Mouse (Mus musculus): ENCODE results near the gene Clta. TPM values are rescaled to one million over a fixed set of nuclear protein-coding genes. Genes with fewer than 3 reads are reported as not detected.

Gene Clta
- polyA plus RNA-seq, 1 experiment = not detected

DNA sequence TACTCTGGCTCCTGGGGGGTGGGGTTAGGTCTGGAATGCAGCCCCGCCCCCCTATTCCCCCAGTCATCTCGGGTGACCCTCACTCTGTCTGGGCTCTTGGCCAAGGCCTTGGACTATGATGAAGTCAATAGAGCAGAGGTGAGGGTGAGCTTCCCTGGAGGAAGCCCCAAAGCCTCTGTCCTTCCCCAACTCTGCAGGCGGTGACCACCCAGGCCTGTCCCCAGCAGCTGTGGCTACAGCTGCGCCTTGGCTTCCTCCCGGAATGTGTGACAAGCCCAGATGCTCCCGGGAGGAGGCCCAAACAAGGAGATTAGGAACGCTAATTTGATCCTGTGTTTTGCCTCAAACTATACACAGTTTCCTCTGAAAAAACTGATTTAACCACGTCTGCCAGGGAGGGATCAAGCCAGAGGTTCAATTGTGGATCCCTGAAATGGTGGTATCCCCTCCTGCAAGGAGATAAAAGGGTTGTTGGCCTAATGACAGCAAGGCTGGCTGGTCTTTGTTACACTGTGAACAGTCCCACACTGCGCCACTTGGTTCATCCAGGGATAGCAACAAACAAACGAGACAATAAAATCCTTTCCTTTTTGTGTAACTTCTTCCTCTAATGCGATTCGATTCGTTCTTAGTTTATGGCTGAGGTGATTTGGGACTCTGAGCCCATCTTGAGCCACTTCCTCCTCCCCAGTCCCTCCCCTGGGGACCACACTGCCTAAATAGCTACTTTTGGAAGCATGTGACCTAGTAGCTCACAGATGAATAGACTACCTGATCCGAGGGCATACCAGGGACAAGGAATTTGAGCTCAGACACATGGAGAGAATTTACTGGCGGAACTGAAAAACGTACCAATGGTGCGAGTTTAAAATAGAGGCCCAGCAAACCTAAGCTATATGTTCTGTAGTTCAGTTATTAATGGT, 25.5 kb upstream of the Clta start:
- 42% methylated on average over 17 of the region's 17 CpGs for WGBS
- TF ChIP-seq CTCF (IDR thresholded peaks at IDR 0.05; ENCODE audit: insufficient read depth, low read depth, low read length) = no peak
- no peak for TF ChIP-seq POLR2A (IDR thresholded peaks at IDR 0.05; ENCODE audit: insufficient read depth, low read depth, low read length)
- Histone ChIP-seq H3K4me3 (ENCODE audit: insufficient read depth, low read depth, low read length) (no peak overlapping the region), H3K27ac (ENCODE audit: insufficient read depth, low read depth, low read length) (no peak overlapping the region), H3K4me1 (ENCODE audit: control insufficient read depth, insufficient read depth, low read length) (peaks cover 10% of the 10 kb centered on the region)

DNA sequence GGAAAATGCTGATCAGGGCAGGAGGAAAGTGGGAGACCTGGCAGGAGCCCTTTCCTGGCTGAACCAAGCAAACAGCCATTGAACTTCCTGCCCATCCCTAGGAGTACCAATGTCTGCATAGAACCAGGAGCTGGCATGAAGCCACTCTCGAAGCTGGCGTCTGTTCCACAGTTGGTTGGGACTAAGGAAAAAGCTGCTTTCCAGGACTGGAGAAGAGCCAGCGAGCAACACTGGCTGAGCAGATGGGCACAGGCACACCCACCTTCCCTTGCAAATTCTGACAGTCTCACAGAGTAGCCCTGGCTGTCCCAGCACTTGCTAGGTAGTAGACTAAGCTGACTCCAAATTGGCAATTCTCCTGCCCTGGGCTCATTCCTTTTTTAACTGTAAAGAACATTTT, 24.5 kb upstream of the Clta start:
- TF ChIP-seq CTCF (IDR thresholded peaks at IDR 0.05; ENCODE audit: insufficient read depth, low read depth, low read length) (no peak), POLR2A (IDR thresholded peaks at IDR 0.05; ENCODE audit: insufficient read depth, low read depth, low read length) (no peak)
- Histone ChIP-seq H3K4me1 (ENCODE audit: control insufficient read depth, insufficient read depth, low read length) (peaks cover 9% of the 10 kb centered on the region), H3K27ac (ENCODE audit: insufficient read depth, low read depth, low read length) (no peak overlapping the region), H3K4me3 (ENCODE audit: insufficient read depth, low read depth, low read length) (no peak overlapping the region)
- 43% methylated on average over 3 of the region's 3 CpGs for WGBS

DNA sequence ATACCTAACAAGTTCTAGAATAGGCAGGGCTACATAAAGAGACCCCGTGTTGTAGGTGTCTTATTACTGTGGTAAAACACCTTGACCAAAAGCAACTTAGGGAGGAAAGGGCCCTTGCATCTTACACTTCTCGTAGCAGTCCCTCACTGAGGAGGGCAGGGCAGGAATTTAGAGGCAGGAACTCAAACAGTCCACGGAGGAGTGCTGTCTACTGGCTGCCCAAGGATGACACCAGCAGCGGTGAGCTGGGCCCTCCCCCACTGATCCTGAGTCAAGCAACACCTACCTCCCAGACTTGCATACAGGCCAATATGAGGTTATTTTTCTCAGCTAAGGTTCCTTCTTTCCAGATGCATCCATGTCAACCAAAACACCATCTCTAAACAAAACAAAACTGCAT, 24.0 kb upstream of the Clta start:
- H3K27ac ChIP-seq (ENCODE audit: insufficient read depth, low read depth, low read length) = no peak overlapping the region
- WGBS = 85% methylated on average over 4 of the region's 4 CpGs
- TF ChIP-seq CTCF (IDR thresholded peaks at IDR 0.05; ENCODE audit: insufficient read depth, low read depth, low read length) (no peak), POLR2A (IDR thresholded peaks at IDR 0.05; ENCODE audit: insufficient read depth, low read depth, low read length) (no peak)
- H3K4me3 ChIP-seq (ENCODE audit: insufficient read depth, low read depth, low read length) = no peak overlapping the region
- peaks cover 9% of the 10 kb centered on the region for H3K4me1 ChIP-seq (ENCODE audit: control insufficient read depth, insufficient read depth, low read length)

DNA sequence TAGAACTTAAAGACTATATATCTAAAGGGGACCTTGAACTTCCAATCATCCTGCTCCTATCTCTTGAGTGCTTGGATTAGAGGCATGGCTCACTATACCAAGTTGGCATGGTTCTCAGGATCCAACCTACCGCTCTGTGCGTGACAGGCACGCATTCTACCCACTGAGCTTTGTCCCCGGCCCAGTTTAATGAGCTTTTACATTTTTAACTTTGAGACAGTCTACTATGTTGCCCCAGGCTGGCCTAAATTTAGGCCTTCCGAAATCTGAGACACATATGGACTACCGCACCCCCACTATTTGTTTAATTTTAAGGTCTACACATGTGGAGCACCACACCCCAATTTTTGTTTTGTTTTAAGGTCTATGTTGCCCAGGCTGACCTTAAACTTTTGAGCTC, 23.4 kb upstream of the Clta start:
- 96% methylated on average over 6 of the region's 6 CpGs for WGBS
- TF ChIP-seq POLR2A (IDR thresholded peaks at IDR 0.05; ENCODE audit: insufficient read depth, low read depth, low read length) (no peak), CTCF (IDR thresholded peaks at IDR 0.05; ENCODE audit: insufficient read depth, low read depth, low read length) (no peak)
- Histone ChIP-seq H3K4me1 (ENCODE audit: control insufficient read depth, insufficient read depth, low read length) (peaks cover 9% of the 10 kb centered on the region), H3K4me3 (ENCODE audit: insufficient read depth, low read depth, low read length) (no peak overlapping the region), H3K27ac (ENCODE audit: insufficient read depth, low read depth, low read length) (no peak overlapping the region)

DNA sequence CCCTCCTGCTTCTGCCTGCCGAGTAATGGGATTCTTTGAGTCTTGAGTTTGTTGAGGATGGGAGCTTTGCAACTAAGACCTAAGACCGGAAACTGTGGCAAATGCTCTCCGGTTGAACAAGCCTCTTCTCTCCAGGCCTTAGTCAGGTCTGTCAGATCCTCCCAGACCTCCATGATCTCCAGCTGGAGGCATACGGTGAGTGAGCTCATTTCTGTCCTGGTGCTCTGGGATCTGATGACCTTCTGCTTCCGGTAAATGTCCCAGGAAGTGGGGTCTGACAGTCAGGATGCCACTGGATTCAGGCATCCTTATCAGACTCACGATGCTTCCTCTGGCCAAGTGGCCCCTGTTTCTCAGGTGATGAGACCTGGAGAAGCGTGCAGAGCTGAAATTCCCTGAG, 23.0 kb upstream of the Clta start:
- H3K4me1 ChIP-seq (ENCODE audit: control insufficient read depth, insufficient read depth, low read length) = peaks cover 9% of the 10 kb centered on the region
- WGBS = 95% methylated on average over 7 of the region's 7 CpGs
- TF ChIP-seq POLR2A (IDR thresholded peaks at IDR 0.05; ENCODE audit: insufficient read depth, low read depth, low read length) (no peak), CTCF (IDR thresholded peaks at IDR 0.05; ENCODE audit: insufficient read depth, low read depth, low read length) (no peak)
- no peak overlapping the region for H3K27ac ChIP-seq (ENCODE audit: insufficient read depth, low read depth, low read length)
- no peak overlapping the region for H3K4me3 ChIP-seq (ENCODE audit: insufficient read depth, low read depth, low read length)

DNA sequence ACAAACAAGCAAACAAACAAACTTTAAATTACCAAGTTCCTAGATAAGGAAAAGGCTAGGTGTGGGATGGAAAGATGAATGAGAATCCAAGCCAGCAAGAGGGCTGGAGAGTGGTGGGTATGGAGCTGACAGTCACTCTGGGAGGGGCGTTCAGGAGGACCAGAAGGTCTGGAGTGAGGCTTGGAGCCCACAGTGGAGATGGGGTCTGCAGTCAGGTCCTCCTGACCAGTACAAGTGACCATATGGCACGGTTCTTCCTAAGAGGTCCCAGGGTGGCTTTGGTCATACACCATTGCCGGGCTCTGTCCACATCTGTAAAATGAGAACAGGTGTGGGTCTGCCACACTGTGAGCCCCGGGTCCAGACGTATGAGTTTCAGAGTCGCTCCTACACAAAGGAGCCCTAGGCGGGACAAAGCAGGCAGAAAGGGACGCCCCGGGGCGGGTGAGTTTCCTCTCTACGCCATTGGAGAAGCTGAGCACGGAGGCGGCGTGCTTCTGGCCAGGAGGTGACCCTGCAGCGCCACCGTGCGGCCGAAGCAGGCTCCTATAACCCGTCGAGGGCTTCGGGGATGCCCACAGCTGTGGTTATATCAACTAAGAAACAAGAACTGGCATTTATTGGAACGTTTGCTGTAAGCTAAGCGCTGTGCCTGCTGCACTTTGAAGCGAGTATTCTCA, 22.1 kb upstream of the Clta start:
- TF ChIP-seq CTCF (IDR thresholded peaks at IDR 0.05; ENCODE audit: insufficient read depth, low read depth, low read length) (peak; percentile 87), POLR2A (IDR thresholded peaks at IDR 0.05; ENCODE audit: insufficient read depth, low read depth, low read length) (no peak)
- Histone ChIP-seq H3K27ac (ENCODE audit: insufficient read depth, low read depth, low read length) (no peak overlapping the region), H3K4me1 (ENCODE audit: control insufficient read depth, insufficient read depth, low read length) (peaks cover 9% of the 10 kb centered on the region), H3K4me3 (ENCODE audit: insufficient read depth, low read depth, low read length) (peak overlapping the region; percentile 43)
- 2% methylated on average over 24 of the region's 24 CpGs for WGBS

DNA sequence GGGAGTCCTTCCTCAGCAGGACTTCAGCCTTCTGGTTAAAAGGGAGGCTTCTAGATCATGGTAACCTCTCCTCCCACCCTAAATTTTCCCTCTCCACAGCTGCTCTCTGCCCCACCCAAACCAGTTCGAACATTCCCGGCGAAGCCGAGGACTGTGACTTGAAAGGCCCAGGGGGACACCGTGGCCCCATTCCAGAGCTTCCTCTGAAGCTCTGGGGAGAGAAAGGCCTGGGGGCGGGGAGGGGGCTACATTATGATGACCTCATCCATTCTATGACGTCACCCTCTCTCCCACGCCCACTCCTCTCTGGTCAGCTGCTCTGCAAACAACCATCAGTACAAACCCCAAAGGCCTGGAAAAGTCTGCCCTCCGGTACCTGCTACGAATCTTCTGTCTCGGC, 21.1 kb upstream of the Clta start, which contains the start of gene Ccin:
Ccin (plus strand) TSS at position 303 of the 400 bp plus-strand sequence.
- 76% methylated on average over 11 of the region's 11 CpGs for WGBS
- H3K4me3 ChIP-seq (ENCODE audit: insufficient read depth, low read depth, low read length) = peak within 1 kb of the TSS; percentile 43
- TF ChIP-seq POLR2A (IDR thresholded peaks at IDR 0.05; ENCODE audit: insufficient read depth, low read depth, low read length) = no peak
- no peak for TF ChIP-seq CTCF (IDR thresholded peaks at IDR 0.05; ENCODE audit: insufficient read depth, low read depth, low read length)

DNA sequence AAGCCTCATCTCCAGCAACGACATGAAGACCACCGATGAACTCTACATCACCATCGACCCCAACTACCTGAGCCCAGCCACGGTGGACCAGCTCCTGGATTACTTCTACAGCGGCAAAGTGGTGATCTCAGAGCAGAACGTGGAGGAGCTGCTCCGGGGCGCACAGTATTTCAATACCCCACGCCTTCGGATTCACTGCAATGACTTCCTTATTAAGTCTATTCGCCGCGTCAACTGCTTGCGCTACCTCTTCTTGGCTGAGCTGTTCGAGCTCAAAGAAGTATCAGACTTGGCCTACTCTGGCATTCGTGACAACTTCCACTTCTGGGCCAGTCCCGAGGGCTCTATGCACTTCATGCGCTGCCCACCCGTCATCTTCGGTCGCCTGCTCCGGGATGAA, 20.5 kb upstream of the Clta start:
- H3K27ac ChIP-seq (ENCODE audit: insufficient read depth, low read depth, low read length) = no peak overlapping the region
- peaks cover 5% of the 10 kb centered on the region for H3K4me1 ChIP-seq (ENCODE audit: control insufficient read depth, insufficient read depth, low read length)
- TF ChIP-seq CTCF (IDR thresholded peaks at IDR 0.05; ENCODE audit: insufficient read depth, low read depth, low read length) = no peak
- TF ChIP-seq POLR2A (IDR thresholded peaks at IDR 0.05; ENCODE audit: insufficient read depth, low read depth, low read length) = no peak
- no peak overlapping the region for H3K4me3 ChIP-seq (ENCODE audit: insufficient read depth, low read depth, low read length)
- WGBS = 96% methylated on average over 22 of the region's 22 CpGs

More for the DNA sequence above, 21.1 kb upstream of the Clta start, which contains the start of gene Ccin:
- Histone ChIP-seq H3K4me1 (ENCODE audit: control insufficient read depth, insufficient read depth, low read length) (peaks cover 9% of the 10 kb centered on the region), H3K27ac (ENCODE audit: insufficient read depth, low read depth, low read length) (no peak within 1 kb of the TSS)

DNA sequence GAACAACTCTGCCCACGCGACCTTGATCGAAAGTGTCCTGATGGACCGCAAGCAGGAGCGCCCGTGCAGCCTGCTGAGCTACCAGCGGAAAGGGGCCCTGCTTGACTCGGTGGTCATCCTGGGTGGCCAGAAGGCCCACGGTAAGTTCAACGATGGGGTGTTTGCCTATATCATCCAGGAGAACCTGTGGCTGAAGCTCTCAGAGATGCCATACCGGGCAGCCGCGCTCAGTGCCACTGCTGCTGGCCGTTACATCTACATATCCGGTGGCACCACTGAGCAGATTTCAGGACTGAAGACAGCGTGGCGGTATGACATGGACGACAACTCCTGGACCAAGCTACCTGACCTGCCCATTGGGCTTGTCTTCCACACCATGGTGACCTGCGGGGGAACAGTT, 19.9 kb upstream of the Clta start:
- H3K4me3 ChIP-seq (ENCODE audit: insufficient read depth, low read depth, low read length) = no peak overlapping the region
- no peak for TF ChIP-seq POLR2A (IDR thresholded peaks at IDR 0.05; ENCODE audit: insufficient read depth, low read depth, low read length)
- TF ChIP-seq CTCF (IDR thresholded peaks at IDR 0.05; ENCODE audit: insufficient read depth, low read depth, low read length) = no peak
- H3K27ac ChIP-seq (ENCODE audit: insufficient read depth, low read depth, low read length) = no peak overlapping the region
- 95% methylated on average over 19 of the region's 19 CpGs for WGBS
- H3K4me1 ChIP-seq (ENCODE audit: control insufficient read depth, insufficient read depth, low read length) = peaks cover 4% of the 10 kb centered on the region
